Mouse (Mus musculus) 3134 (cell line): Measurements from ENCODE around the gene Fchsd2.
A peak's percentile ranks its signal among the peaks of the same experiment; 100 is the strongest.

Source experiments
- DNase-seq: peaks from one replicate; pipeline ENCODE4 v3.0.0-alpha.2; 2011; ENCODE audit warnings: low spot score; ENCODE audit not compliant: insufficient read length; ENCODE audit errors: extremely low read depth

Fchsd2 gene

DNA sequence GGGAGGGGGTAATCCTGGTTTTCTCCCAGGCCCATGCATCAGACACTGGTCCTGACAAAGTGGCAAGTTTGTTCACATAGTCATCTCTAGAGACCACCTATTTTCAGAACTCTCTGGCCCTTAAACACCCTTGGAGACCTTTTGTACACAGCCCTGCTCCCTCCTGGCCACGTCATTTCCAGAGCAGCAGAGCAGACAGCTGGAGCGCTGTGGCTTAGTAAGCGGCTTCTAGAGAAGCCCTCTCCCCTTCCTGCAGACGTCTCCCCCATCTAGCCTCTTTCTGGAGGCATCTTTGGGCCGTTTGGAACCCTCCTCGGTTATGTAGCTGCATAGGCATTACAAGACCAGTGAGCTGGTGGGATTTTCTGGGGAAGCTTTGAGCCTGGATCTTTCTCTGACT lies 21.6 kb upstream of the Fchsd2 start:
- DNase-seq = no peak

DNA sequence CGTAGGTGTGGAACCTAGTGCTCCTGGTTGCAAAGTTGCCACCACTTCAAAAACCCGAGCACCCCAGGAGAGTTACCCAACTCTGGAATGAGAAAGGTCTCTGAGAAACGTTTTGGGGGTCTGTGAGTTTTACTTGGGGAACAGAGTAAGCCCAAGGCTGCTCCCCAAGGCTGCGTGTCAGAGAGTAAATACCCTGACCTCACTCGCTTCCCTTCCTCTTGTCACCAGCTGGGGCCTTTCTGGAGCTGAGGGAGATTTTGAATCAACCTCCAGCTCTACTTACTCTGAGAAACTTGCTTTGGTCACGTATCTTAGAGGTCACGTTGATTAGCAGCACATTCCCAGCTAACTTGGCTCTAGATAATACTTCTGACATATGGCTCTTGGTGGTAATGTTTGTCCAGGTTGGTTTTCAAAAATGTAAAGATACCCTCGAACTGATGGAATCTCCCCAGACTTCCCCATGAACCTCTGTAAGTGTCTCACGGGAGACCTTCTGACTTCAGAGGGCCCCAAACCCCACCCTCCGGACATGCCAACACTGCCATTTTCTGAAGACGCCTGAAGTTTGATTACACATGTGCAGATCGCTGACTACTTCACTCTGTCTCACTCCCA lies 20.4 kb upstream of the Fchsd2 start:
- no peak for DNase-seq

DNA sequence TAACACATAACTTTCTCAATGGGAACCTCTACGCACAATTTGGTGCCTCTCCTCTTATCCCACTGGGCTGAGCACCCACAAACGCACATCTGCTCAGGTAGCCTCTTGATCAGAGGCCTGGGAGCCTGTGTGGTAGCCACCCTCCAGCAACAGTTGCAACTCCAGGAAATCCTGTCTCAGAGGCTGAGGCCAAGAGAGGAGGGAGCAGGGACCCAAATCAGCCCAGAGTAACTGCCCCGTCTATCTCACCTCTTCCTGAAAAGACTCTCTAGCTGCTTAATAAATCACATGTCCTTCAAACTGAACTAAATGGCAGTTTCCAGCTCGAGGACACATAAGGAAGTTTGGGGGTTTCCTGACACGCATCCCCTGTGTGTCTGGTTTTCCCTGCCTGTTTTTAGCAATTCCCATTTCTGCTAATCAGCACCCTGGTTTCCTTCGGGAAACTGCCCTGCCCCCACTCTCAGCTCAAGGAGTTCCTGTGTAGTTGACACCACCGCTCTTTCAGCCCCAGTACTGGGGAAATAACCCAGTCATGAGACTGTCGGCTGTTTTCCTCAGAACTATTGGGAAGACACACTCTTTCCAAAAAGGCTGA lies 18.4 kb upstream of the Fchsd2 start:
- no peak for DNase-seq

- DNase-seq = no peak
Observed at GRCm38 (mm10) chr7:101083562-101084166, 9.0 kb upstream of the Fchsd2 start.

DNA sequence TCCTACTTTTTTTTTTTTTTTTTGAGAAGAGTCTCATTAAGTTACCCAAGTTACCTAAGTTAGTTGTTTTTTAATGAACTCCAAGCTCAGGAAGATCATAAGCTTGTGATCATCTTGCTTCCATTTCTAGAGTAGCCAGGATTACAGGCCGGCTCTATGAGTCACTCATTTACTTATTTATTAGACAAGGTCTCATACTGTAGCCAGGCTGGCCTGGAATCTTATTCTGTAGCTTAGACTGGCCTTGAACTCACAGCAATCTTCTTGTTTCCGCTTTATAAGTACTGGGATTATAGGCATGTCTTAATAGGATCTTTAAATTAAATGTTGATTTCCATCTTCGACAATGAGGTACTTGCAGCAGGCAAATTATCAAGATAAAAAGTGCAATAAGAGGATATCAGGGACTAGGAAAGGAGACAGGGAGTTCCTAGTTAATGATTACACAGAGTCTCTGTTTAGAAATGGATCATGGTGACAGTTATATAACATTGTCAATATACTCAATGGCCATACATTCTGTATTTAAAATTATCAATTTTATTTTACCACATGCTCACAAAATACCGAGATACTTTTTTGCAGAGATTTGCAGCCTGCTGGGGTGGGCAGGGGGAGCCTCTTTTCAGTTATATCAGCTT lies 7.7 kb upstream of the Fchsd2 start:
- DNase-seq = no peak

GRCm38 (mm10) chr7:101085779-101086178 lies 6.9 kb upstream of the Fchsd2 start:
- no peak for DNase-seq

DNA sequence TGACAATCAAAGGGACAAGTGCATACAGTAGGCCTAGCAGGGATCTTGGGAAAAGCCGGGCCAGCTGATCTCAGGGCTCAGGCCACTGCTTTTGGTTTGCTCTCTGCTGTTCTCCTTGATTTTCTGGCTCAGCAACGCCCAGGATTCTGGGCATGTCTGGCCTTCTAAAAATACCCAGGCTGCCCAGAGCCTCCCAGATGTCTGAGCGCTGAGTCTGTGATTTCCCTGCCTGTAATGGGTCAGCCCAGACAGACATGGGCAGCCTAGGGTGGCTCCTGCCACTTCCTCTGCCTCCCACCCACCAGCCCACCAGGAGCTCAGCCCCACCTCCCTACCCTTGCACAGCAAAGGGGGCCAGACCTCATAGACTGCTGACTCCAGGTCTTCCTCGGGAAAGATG lies 4.0 kb upstream of the Fchsd2 start:
- peak; percentile 18 for DNase-seq

GRCm38 (mm10) chr7:101089242-101089641 lies 3.4 kb upstream of the Fchsd2 start:
- no peak for DNase-seq

DNA sequence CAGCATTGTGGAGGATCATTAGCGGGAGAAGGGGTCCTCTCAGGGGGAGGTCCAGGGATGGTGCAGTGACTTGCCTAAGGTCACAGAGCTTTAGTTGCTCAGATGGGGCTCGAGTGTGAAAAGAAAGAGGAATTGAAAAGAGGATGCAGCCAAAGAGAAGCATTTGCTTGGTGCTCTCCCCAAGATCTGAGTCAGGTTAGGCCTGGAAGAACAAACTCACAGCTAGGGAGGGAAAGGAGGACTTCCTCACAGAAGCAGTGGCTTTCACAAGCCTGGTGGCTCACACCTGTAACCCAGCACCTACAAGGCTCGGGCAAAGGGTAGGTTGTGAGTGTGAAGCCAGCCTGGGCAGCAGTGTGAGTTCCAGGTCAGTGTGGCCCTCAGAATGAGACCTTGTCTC lies 568 bp downstream of the Fchsd2 start:
- no peak for DNase-seq

- no peak for DNase-seq
Observed at GRCm38 (mm10) chr7:101094746-101095145, 2.1 kb downstream of the Fchsd2 start.

- no peak for DNase-seq
Observed at GRCm38 (mm10) chr7:101095560-101095959, 2.9 kb downstream of the Fchsd2 start.

GRCm38 (mm10) chr7:101096576-101096975 lies 3.9 kb downstream of the Fchsd2 start:
- DNase-seq = no peak

DNA sequence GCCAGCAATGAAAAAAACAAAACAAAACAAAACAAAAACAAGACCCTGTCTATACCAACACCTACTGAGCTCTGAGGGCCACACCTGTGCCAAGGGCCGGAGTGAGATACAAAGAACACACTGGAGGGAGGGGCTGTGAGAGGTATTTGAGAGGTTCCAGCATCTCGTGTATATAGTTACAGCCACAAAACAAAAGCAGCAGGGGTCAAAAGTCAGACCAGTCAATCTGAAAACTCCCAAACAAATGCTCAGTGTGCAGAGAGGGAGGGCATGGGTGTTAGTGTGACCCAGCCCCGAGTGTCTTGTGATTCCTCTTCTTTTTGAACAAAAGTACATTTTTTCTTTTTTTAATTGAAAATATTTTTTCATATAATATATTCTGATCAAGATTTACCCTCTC lies 4.4 kb downstream of the Fchsd2 start:
- DNase-seq = no peak

- DNase-seq = no peak
Observed at GRCm38 (mm10) chr7:101099981-101100380, 7.3 kb downstream of the Fchsd2 start.

DNA sequence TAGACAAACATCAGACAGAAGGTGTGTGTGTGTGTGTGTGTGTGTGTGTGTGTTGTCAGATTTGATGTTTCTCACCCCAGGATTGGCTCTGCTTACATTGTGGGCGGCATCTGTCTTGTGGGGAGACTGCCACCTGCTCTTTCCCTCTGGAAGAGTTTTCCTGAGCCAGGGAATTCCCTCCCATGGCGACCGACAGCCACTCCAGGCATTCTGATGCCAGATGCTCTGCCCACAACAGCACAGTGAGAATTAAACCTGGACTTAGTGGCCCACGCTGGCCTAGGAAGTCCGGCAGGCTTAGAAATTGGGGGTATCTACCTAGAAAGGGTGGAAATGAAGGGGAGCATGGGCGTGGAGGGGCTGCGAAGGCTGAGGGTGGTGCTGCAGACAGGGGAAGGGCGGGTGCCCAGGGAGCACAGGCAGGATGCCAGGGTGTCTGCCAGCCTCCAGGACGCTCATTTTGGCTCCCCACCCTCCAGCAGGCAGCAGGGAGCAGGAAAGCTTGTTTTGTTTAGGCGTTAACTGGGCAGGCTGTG lies 8.6 kb downstream of the Fchsd2 start:
- DNase-seq = peak; percentile 61

- DNase-seq = no peak
Observed at GRCm38 (mm10) chr7:101106666-101107065, 14.0 kb downstream of the Fchsd2 start.

GRCm38 (mm10) chr7:101107073-101107810 lies 14.6 kb downstream of the Fchsd2 start:
- no peak for DNase-seq

DNA sequence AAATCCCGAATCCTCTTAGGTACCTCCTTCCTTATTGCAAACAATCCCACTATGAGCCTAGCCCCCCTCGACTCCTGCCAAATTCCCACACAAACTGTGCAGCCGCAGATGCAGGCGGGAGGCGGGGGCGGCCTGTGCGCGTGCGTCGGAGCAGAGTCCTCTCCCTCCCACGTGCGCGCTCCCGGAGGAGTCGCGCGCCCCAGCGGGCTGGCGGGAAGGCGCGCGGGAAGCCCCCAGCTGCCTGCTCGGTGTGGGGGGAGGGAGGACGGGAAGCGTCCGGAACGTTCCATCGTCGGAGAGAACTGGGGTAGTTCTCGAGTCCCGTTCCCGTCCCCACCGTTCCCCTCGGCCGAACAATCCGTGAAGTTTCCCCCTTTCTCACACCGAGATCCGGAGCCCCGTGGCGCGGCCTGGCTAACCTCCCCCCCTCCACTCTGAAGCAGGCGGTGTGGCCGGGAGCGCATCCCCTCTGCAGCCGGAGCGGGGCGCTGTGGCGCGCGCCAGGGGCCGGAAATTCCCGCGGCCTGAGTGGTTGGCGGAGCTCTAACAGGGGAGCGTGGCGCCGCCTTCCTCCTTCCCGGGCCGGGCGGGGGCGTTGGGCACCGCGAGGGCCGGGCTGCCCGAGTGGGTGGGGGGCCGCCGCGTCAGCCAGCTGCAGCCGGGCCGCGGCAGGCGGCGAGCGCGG lies 15.4 kb downstream of the Fchsd2 start:
- peak; percentile 94 for DNase-seq

GRCm38 (mm10) chr7:101108653-101109005 lies 16.0 kb downstream of the Fchsd2 start:
- DNase-seq = peak; percentile 80
